Mouse (Mus musculus) liver, embryonic 12.5 days (tissue): Measurements from ENCODE around the gene Gm6356. TPM values are rescaled to one million over a fixed set of nuclear protein-coding genes. Genes with fewer than 3 reads are reported as not detected.
"Not testable (repeated sequence)": the region's sequence is repeated elsewhere in the genome, so short reads cannot be mapped to it uniquely, and the experiment has no call there.

Experiments
- ATAC-seq: fragments of 200-750 bp; cut with Nextera tagmentation; 2 replicates; pipeline ENCODE4 v1.8.0; 2017; ENCODE audit warnings: moderate number of reproducible peaks, mild to moderate bottlenecking, moderate library complexity
- H3K27ac ChIP-seq: fragments of 300-500 bp; sonication (generic); 2 replicates; pipeline ENCODE4 v1.5.1; 2016; ENCODE audit warnings: mild to moderate bottlenecking
- H3K27me3 ChIP-seq: fragments of 300-500 bp; sonication (generic); replicated peaks from 2 replicates; pipeline ENCODE4 v1.6.1; 2016; ENCODE audit warnings: mild to moderate bottlenecking, moderate library complexity
- H3K36me3 ChIP-seq: fragments of 300-500 bp; sonication (generic); 2 replicates; pipeline ENCODE4 v1.6.1; 2016; ENCODE audit warnings: mild to moderate bottlenecking, moderate library complexity
- H3K4me1 ChIP-seq: fragments of 300-500 bp; sonication (generic); 2 replicates; pipeline ENCODE4 v1.6.1; 2016
- H3K4me2 ChIP-seq: fragments of 300-500 bp; sonication (generic); 2 replicates; pipeline ENCODE4 v1.6.1; 2016; ENCODE audit warnings: mild to moderate bottlenecking, moderate library complexity
- H3K4me3 ChIP-seq: fragments of 300-500 bp; sonication (generic); 2 replicates; pipeline ENCODE4 v1.5.1; 2016; ENCODE audit warnings: mild to moderate bottlenecking, moderate library complexity
- H3K9ac ChIP-seq: fragments of 300-500 bp; sonication (generic); 2 replicates; pipeline ENCODE4 v1.6.1; 2016; ENCODE audit warnings: mild to moderate bottlenecking, moderate library complexity
- H3K9me3 ChIP-seq: fragments of 300-500 bp; sonication (generic); replicated peaks from 2 replicates; pipeline ENCODE4 v1.6.1; 2016; ENCODE audit warnings: mild to moderate bottlenecking, moderate library complexity
- WGBS: fragments of 180-500 bp; shearing (Covaris S2); methylation state at CpG from one replicate; pipeline ENCODE4 v1.1.7; 2016; ENCODE audit not compliant: insufficient replicate concordance; 5-methylcytosine and 5-hydroxymethylcytosine counted together
- polyA plus RNA-seq: library from polyadenylated mRNA; unstranded; fragments of >200 nt; fragmentation: Nextera tagmentation; extraction: Ambion mirVana; gene quantifications from 2 replicates; pipeline ENCODE4 v1.2.1, GENCODE M21; 2016

The Gm6356 gene
- polyA plus RNA-seq = not detected in 2 replicates

GRCm38 (mm10) chr14:6973718-6974117, at the start of gene Gm6356:
Gm6356 (minus strand) TSS chr14:6973818.
- not testable (repeated sequence) for H3K27ac ChIP-seq, H3K27me3 ChIP-seq, H3K9ac ChIP-seq, H3K4me1 ChIP-seq, H3K36me3 ChIP-seq, H3K9me3 ChIP-seq, ATAC-seq, H3K4me2 ChIP-seq, H3K4me3 ChIP-seq
- WGBS = 41% methylated on average over 1 of the region's 2 CpGs

Other genes starting within 250 kb of the Gm6356 start
- gene Gm3636, start 231.5 kb downstream of the Gm6356 start, polyA plus RNA-seq = 0.38 and 0.56 TPM in 2 replicates
- gene Gm8362, start 199.4 kb downstream of the Gm6356 start, polyA plus RNA-seq = not detected in 2 replicates
- gene Gm3642, start 133.5 kb downstream of the Gm6356 start, polyA plus RNA-seq = not detected in 2 replicates
- 0.07 and 0.10 TPM in 2 replicates for gene Gm3667, start 83.9 kb downstream of the Gm6356 start, polyA plus RNA-seq
- not detected in 2 replicates for gene Gm10406, start 53.6 kb upstream of the Gm6356 start, polyA plus RNA-seq
- gene Gm3685, start 71.2 kb upstream of the Gm6356 start, polyA plus RNA-seq = not detected in 2 replicates
- 0.07 TPM in 1 of 2 replicates, not detected in the other for gene Gm3696, start 126.8 kb upstream of the Gm6356 start, polyA plus RNA-seq
- gene Gm6676, start 151.6 kb upstream of the Gm6356 start, polyA plus RNA-seq = not detected in 2 replicates
- gene Gm3512, start 200.7 kb upstream of the Gm6356 start, polyA plus RNA-seq = 0.36 and 0.43 TPM in 2 replicates
- gene Gm16434, start 220.7 kb upstream of the Gm6356 start, polyA plus RNA-seq = not detected in 2 replicates